Mouse (Mus musculus) induced T-regulatory cell, adult 2 months (primary cell): ENCODE measurements around the gene Tmsb10.
A peak's percentile ranks its signal among the peaks of the same experiment; 100 is the strongest.

Experiments
- DNase-seq: peaks from one replicate; pipeline ENCODE4 v3.0.0-alpha.2; 2012; ENCODE audit warnings: low read depth

Gene Tmsb10

DNA sequence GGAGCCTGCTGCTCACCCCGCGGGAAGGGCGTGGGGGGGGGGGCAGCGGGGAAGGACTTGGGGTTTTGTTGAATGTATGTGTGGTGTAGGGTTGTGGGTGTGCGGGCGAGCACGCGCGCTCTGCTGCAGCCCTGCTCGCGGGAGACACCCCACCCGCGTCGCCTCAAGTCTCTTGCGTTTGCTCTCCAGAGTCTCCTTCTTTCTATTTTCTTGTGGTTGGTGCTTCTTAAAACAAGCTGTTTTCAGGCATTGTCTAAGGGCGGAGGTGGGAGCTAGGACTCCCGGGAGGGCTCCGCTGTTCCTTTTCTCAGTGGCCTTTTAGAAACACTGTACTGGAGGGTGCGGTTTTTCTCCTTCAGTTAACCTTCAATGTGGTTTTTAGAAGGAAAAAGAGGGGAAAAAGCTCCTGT lies at the start of gene Tmsb10:
TSS of gene Tmsb10 (minus strand) at position 87 of the 410 bp plus-strand sequence.
- DNase-seq: no peak

DNA sequence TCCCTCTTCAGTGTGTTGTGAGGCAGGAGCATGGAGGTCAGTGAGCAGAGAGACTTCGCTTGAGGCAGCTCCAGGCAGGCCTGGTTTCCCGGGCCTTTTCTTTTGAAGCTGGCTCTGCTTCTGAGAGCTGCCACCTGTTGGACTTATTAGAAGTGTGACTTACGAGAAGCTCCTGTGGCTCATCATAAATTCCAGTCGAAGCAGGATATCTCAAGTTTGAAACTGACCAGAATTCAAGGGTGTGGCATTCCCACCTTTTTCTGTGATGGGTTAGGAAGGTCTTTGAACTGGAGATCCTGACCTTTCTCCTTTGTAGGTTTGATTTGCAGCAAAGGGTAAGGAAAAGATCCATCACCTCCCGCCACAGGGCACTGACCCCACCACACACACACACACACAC lies 45.1 kb upstream of the Tmsb10 start:
- DNase-seq: no peak

DNA sequence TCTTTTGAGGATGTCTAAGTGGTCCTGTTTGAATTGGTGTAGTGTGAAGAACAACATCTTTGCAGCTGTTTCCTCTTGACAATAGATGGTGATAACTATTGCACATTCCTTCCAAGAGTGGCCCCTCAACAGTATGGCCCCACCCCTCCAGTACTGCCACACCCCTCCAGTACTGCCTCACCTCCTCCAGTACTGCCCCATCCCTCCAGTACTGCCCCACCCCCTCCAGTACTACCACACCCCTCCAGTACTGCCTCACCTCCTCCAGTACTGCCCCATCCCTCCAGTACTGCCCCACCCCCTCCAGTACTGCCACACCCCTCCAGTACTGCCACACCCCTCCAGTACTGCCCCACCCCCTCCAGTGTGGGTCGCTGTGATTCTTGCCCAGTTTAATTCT lies 43.8 kb upstream of the Tmsb10 start:
- DNase-seq: no peak

DNA sequence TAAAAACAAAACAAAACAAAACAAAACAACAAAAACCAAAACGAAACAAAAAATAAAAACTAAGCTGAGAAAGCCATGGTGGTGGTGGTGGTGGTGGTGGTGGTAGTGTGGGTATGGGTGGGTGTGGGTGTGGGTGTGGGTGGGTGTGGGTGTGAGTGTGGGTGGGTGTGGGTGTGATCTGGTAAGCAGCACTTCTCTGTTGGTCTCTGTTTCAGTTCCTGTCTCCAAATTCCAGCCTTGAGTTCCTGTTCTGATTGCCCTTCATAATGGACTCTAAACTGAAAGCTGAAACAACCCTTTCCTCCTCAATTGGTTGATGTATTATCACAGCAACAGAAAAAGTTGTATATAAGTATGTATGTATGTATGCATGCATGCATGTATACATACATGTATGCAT lies 40.3 kb upstream of the Tmsb10 start:
- DNase-seq: no peak

DNA sequence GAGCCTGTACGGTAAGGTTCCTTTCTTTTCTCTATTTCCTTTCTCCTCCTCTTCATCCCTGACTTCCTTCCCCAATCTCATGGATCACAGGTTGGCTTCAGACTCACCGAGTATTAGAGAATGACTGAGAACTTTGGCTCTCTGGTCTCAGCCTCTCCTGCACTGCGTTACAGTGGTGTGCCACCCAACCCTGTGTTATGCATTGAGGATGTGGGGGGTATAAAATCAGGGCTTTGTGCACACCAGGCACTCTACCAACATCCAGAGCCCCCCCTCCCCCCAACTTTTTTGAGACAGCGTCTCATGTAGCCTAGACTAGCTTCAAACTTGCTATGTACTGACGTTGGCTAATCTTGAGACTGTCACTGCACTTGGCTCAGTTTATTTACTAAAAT lies 35.1 kb upstream of the Tmsb10 start:
- no peak for DNase-seq

DNA sequence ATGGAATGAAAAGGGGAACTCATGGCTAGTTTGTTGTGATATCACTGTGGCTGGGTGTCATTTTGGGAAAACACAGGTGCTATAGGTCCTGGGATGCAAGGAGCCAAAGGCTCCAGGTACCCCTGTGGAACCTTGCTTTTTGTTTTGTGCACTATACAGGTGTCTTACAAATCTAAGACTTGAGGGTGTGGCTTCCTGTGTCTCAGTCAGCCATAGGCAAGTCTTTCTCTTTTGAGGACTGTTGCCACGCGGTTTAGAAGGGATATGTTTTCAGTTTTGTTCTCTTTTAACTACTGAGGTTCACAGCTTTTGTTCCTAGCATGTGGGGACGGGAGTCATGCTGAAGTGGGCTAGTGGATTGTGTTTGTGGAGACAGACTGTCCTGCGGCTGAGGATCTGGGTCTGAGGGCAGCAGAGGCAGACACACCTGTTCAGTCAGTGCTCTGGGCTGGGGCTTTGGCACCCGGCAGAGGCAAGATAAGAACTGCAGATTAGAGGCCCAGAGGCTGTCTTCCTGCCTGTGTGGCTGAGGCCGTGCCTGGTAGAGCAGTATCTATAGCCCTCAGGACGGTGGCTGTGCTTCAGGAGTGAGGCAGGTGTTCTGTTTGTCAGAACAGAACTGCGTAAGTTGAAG lies 34.6 kb upstream of the Tmsb10 start:
- peak; percentile 83 for DNase-seq

DNA sequence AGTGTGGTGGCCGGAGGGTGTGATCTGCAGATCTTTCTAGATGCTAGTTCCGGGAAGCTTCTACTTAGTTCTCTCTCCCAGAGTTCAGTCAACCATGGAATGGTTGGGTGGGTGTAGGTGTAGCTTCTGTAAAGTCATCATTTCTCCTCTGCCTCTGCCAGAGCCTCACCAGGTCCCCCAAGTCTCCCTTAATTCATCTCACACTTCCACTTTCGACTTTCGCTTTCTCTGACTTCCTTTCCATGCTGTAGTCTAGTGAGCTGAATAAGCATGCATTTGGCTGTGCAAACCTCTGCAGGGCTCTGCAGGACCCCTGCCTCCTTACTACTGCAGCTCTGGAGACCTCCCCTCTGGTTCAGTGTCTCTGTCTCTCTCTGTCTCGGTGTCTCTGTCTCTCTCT lies 31.7 kb upstream of the Tmsb10 start:
- peak; percentile 80 for DNase-seq

DNA sequence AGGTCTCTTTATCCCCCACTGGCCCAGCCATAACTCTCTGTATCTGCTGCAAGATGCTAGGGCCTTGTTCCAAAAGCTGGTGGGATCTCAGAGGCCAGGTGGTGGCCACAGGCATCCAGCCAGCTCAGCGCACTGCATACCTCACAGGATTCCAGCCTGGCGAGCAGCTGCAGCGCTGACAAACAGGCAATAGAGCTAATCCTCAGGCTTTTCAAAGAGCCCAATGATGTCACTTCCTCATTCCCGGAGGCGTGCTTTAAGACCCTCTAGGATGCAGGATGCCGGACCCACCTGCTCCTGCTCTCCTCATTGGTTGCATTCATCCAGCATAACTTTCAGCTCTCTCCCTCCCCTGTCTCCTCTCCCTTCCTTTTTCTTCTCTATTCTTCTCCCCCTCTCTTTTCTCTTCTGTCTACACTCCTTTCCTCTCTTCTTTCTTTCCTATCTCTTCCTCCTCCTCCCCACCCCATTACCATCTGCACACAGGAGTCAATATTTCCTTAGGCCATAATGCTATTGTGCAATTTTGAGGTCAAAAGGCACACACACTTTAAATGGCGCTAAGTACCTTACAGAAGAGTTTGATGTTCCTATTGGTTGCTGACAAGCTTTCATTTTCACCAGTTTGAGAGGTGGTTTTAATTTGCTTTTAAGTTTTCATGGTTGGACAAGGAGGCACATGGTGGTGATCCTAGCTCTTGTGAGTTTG lies 30.6 kb upstream of the Tmsb10 start:
- DNase-seq: peak; percentile 49

DNA sequence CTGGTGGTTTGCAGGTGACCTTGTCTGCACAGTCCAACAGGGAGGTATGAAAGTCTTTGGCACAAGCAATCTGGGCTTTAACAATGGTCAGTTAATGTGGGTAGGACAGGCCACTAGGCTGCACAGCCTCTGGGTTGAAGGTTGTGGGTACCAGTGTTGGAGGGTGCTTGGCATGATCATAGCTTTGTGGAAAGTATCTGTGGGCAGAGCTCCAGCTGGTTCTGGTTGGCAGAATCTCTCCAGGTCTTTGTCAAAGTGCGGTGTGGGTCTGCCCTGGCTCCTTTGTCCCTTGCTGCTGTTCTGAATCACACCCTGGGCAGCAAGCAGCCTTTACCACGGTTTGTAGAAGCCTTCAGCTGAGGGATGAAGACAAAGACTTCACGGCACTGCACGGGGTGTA lies 24.0 kb upstream of the Tmsb10 start:
- no peak for DNase-seq

DNA sequence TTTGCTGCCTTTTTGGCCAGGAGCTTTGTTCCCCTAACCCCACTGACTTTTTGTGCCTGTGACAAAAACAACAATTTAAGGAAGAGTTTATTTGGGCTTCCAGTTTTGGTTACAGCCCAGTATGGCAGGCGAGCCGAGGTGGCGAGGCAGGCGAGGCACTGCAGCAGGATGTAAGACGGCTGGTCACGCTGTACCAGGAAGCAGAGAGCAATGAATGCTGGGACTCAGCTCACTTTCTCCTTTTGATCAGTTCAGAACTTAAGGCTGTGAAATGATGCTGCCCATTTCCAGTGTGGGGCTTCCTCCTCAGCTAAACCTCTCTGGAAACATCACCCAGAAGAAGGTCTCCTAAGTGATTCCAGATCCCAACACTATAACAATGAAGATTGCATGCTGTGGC lies 23.3 kb upstream of the Tmsb10 start:
- peak; percentile 65 for DNase-seq

DNA sequence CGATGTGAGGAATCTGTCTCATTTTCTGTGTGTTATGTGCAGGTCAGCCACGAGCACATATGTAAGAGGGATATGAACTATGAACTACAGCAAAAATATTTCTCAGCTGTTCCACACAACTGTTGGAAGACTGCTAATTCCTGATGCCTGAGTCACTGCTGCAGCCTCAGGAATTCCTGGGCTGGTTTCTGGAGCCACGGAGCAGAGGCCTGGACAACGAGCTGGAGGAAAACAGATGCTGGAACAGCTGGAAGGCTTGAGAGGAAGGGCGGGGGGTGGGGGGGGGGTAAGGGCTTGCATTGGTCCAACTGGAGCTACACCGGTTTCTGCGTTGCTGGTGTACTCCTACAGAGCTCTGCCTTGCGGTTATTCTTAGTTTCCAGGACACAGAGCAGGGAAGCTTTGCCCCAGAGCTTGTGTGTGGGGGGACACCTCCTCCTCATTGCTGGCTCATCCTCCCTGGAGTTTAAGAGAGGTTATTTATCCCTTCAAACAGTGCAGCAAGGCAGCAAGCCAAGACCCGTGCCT lies 22.6 kb upstream of the Tmsb10 start:
- no peak for DNase-seq

DNA sequence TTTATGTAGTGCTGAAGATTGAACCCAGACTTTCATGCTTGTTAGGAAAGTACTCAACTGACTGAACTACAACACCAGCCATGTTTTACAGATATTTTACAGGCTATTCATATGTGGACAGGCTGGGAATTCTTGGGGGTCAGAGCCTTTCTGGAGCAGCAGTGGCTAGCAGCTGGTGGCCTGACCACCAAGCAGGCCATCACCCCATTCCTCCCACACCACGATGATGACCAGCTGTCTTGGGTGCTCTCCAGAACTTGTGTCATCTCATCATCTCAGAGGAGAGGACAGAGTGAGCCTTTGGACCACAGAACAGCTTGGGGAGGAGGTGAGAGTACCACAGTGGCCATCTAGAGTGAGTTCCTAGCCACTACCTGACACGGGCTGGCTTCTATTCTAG lies 18.3 kb upstream of the Tmsb10 start:
- no peak for DNase-seq

DNA sequence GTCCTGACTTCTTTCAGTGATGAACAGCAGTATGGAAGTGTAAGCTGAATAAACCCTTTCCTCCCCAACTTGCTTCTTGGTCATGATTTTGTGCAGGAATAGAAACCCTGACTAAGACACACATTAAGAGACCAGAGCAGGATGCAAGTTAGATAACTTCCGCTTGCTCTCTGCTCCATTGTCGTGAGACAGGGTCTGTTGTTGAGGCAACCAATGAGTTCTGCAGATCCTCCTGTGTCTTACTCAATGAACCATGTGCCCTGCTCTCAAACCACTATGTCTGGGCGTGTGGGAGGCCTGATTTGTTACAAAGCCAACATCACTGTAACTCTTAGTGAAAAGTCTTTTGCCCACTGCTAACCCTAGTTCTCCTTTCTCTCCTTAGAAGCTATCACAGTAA lies 12.5 kb upstream of the Tmsb10 start:
- no peak for DNase-seq

DNA sequence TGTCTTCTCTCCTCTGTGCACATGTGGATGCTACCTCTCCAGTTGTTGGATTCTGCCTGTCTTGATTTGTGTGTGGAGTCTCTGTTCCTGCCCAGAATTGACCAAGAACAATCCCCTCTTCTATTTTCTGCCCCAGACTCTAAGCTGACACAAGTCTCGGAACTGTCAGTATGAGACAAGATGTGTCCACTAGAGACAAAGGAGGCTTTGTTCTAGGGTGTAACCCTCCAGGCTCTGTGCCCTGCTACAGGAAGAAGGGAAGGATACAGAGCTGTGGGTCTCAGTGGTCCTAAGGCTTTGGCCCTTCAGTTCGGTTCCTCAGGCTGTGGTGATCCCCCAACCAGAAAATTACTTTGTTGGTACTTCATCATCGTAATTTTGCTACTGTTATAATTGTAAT lies 11.2 kb upstream of the Tmsb10 start:
- DNase-seq: no peak

DNA sequence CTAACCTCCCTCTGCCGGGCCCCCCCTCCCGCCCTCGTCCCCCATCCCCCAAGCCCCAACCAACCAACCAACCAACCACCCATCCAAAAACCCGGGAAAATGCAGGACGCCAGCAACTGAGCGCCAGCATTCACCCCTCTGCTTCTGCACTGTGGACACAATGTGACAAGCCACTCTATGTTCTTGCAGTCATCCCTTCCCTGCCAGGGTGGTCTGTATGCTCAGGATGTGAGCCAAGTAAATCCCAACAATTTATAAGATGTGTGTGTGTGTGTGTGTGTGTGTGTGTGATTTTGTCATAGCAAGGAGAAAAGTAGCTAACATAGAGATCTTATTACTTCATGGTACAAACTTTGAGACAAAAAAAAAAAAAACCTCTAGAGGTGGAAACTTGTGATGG lies 6.7 kb upstream of the Tmsb10 start:
- DNase-seq: no peak

DNA sequence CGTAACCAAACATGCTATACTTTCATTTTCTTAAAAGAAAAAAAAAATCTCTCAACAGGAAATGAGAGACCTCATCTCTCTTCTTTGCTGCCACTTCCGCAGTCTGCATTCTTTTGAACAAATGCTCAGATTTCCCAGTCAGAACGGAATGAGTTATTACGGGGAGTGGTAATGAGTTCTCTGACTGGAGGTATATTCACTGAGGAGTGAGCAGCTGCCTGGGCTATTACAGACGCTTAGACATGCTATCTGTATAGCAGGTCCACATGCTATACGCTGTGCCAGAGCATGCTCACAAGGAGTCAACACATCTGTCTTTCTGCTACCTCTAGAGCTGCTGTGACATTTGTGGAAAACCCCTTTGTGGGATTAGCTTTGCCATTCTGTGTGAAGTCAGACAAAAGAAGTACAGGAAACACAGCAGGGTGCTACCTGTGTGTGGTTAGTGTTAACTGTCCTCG lies 3.8 kb upstream of the Tmsb10 start:
- DNase-seq: peak; percentile 93

DNA sequence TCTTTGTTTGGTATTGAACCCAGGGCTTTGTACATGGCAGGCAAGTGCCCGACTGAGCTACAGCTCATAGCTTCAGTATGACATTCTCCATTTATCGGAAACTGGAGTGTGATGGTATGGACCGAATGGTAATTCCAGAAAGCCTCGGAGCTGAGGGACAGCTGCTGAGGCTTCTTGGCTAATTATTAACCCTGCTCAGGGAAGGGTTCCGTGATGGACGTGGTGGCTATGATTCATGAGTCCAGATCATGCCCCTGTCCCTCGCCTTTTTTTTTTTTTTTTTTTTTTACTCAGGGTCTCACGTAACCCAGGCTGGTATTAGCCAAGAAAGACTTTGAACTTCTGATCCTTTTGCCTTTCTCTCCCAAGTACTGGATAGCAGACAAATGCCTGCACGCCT lies 3.1 kb upstream of the Tmsb10 start:
- DNase-seq: no peak

DNA sequence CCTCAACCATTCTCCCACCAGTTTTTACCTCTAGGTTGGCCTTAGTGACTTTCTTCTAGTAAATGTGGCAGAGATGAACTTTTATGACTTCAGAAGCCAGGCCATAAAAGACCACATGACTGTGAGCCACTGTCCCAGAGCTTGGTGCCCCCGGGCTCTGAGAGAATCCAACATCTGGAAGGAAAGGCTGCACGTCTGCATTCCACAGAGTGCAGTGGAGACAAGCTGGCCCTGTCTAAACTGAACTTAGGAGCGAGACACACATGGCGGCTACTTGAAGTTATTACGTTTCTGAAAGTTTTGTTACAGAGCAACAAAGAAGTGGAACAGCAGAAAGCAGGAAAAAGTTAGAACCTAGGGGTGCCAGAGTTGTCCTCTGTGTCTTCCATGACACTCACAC lies 2.1 kb upstream of the Tmsb10 start:
- peak; percentile 21 for DNase-seq

DNA sequence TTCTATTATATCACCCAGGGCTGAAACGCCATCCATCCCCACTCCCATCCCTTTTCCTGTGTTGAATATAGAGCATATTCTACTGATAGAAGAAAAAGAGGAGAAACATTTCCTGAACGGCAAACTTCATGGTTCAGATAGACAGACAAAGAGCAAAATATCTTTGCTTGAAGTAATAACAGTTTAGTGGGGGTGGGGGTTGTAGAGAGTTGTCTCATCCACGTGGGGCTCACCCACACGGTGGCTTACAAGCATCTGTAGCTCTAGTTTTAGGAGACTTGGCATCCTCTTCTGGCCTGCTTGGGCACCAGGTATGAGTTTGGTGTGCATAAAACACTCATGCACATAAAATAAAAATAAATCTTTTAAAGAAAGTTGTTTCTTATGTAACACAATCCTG lies 627 bp upstream of the Tmsb10 start:
- DNase-seq: peak; percentile 55

DNA sequence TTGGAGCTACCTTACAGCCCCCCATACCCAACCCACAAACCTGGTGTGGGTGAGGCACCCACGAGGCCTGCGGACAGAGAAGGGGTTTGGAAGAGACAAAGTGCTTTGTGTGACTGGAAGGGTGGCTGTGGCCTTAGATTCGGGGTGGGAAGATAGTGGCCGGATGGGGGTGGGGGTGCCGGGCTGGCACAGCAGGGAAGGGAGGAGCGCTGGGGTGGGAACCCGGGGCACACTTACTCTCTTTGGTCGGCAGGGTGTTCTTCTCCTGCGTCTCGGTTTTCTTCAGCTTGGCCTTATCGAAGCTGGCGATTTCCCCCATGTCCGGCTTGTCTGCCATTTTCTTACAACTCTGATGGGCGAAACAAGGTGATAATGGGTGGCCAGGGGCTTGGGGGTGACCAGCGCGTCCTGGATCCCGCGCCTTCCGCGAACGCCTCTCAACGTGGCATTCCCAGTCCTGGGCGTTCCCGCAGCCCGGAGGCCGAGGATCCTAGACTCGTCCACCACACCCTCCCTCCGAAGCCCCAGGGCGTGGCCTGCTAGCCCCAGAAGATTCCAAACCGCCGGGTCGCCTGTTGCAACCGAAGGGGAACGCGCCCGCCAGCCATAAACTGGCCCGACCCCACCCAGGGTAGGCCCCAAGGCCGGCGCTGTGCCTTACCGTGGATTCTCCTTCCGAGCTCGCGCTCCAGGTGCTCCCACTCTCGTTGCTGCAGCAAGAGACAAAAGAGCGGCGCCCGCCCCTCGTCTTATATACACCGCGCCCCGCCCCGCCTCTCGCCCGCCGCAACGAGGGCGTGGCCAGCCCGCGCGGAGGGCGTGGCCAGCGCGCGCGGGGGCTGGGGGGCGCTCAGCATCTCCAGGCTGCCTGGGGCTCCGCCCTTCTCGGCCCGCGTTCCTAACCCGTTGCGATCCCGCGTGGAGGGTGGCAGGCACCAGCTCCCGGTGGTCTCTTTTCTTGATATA lies 589 bp downstream of the Tmsb10 start:
- DNase-seq: peak; percentile 91

DNA sequence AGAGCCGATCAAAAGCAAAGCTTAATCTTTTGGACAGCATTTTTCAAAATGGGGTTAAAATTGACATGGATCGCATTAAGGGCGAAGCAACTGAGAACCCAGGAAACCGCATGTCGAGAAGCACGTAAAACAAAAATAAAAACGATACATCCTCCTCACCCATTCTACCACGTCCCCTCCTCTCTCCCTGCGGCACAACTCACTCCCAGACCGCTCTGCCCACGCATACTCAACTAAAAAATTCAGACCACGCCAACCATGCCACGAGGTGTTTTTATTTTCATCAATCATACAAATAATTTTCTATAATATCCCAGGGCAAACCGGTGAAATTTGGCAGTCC lies 1.5 kb downstream of the Tmsb10 start:
- peak; percentile 72 for DNase-seq

DNA sequence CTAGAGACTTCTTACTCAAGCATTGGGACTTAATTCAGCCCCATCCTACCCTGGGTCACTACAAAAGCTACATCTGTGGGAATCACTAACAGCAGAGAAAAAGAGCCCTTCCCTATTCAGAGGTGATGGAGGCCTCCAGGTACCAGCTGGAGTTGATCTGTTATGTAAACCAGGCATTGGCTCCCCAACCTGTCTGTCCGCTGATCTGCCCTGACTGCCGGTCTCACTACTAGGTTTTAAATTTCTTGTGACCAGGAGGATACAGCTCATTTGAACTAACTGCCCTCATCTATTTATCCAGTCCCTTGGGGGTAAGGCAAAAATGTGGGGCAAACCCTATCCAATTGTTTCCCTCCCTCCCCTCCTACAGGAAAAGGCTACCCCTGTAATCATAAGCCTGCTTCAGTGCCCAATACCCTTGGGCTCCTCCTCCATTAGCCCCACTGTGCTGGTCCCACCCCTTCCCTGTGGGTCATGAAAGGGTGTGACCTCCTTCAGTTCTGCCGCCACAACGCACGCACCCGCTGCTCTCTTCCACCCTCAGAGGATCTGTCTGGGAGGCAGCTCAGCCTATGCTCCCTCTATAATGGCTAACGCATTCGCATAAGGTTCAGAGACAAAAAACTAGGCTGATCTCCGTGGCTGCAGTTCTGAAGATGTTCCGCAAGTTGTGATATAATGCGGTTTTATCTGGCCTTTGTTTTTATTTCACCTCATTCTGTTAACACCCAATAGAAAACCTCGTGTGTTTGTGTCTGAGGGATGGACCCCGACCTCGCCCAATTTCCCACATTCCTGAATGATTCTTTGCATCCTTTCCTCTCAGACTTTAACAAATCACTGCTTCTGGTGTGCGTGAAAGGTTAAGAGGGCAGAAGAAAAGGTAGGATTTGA lies 2.1 kb downstream of the Tmsb10 start:
- peak; percentile 89 for DNase-seq
